Mouse (Mus musculus) erythroblast, embryonic 14.5 days (primary cell): Measurements from ENCODE around the gene Kbtbd2.

ENCODE experiments used
- GATA1 ChIP-seq: IDR thresholded peaks from 2 replicates; pipeline ENCODE4 v1.6.1; 2012; ENCODE audit warnings: low read length, inconsistent platforms, mixed read lengths
- TAL1 ChIP-seq: IDR thresholded peaks from 3 replicates; pipeline ENCODE4 v1.6.1; 2012; ENCODE audit warnings: low read length, inconsistent platforms, mixed read lengths

DNA sequence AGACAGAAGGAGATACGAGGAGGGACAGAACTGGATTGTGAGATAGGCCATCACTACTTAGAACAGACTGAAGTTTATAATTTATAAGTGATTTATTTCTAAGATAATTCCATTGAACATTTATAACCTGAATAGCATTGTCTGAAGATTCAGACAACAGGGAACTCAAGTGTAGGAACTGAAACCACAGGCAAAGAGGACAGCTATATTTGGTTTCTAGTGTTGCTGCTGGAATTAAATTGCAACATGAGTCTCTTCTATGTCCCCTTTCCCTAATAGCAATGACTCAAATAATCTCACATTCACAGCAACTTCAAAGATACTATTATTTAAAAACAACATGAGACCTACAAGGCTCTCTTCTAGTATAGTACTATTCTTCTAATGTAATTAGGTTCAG lies 41.5 kb downstream of the Kbtbd2 start:
- TF ChIP-seq TAL1 (no peak), GATA1 (no peak)
